Mouse (Mus musculus): ENCODE measurements at regions not wholly inside any gene's neighbourhood (a gene's known extent, or its start where the extent isn't known, plus 50 kb on each side); places are given as distances from the start of the nearest gene placed in this dataset.
A peak's percentile ranks its signal among the peaks of the same experiment; 100 is the strongest.

DNA sequence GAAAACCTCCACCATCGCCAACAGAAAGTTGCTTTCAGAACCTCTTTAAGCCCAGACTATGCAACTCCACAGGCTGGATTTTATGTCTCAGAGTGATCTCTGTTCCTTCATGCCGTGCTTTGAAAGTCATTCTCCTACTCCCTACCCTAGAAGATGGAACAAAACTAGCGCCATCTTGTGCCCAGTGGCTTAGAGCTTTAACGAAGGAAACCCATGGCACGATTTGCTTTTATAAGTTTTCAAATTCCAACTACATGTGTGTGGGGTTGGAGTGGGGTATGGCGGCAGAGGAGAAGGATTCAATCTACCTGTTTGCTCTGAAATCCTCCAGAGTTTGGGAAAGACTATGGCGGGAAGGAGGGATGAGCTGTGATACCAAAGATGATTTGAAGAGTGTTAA lies 118.7 kb upstream of the Tmem45b start:
- DNase-seq (ENCODE audit: low read depth): no peak

DNA sequence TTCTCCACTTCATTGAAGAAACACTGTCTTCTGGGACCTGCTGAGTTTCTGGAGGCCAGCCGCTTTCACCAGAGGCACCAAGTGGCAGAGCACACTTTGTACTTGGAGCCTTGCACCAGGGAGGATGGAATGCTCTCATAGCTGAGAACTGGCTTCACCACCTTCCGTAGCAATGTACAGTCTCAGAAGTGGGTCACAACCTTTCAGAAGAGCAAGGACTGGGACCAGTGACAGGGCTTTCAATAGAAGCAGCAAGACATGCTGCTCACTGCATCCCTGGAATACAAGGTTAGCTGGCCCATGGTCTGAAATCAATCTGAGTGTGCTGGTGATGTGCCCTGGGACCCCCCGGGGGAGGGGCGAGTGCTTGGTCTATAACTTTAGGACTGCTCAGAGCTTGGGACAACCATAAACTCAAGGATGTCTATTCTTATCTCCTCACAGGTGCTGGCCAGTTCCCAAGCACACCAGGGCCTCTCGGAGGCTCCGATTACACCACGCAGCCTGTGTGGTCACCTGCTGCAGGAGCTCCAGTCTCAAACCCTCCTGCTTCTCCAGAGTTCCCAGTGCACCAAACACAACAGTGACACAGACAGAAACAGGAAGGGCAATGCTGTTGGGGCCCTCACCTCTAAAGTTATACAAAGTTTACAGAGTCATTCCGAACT lies 114.4 kb upstream of the Tmem45b start:
- DNase-seq (ENCODE audit: low read depth): no peak

DNA sequence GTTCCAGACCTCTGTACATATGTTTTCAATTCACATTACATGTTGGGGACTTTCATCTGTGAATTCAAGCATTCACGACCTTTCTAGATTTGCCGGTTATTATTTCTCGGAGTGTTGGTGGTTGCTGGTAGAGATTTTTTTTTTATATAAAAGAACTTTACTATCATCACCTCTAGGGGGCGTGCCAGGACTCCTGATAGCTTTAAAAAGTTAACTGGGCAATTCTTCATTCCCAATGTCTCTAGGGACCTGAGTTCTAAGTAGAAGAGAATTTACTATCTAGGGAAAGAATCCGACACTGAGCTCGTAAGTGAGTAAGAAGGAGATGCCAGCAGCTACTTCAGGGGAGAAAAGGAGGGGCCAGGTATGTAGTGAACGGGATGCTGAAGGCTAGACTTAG lies 112.8 kb upstream of the Tmem45b start:
- peak; percentile 14 for DNase-seq (ENCODE audit: low read depth)

DNA sequence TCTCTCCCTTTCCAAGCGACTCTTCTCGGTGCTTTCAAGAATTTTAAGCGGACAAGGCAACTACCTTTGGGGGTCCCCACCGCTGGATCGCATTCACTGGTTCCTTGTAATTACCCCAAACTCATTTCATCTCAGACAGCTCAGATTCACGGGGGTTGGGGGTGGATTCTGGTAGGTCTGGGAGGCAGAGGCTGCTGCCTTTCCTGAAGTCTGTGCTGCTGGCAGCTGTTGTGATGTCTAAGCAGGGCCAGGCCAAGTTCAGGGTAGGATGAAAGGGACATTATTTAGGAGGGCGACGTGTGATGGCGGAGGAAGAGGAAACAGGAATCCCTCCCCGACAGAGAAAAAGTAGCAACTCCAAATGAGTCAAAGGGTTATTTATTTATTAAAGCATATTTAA lies 102.8 kb upstream of the Tmem45b start:
- no peak for DNase-seq (ENCODE audit: low read depth)

DNA sequence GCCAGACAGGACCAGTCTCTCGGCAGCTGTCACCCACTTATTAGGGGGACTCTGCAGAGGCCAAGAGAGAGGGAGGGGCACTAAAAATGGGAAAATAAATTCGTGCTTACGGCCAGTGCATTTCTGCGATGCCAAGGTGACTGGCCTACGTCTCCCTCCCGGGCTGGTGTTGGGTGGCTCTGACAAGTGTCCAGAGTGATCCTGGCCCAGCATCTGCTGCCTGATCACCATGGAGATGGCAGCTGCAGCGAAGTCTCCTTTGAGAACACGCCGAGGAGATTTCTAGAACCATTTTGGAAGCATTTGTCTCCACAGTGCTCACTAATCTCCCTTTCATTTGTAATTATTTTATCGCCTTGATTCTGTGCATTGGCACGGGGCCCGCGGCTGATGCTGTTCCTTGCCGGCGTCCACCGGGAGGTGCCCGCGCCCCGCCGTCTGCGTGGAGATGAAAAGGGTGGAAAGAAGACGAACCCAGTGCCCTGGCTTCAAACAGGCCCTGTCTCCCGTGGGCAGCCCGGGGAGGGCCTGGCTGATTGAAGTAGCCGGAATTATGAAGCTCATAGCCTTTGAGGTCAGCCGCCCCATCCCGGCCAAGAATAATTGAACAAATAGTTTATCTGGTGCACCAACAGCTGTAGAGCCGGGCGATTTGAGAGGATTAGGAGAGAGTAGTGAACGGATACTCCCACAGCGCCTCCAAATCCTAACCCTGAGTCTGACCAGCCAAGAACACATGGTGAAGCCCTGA lies 102.2 kb upstream of the Tmem45b start:
- no peak for DNase-seq (ENCODE audit: low read depth)

DNA sequence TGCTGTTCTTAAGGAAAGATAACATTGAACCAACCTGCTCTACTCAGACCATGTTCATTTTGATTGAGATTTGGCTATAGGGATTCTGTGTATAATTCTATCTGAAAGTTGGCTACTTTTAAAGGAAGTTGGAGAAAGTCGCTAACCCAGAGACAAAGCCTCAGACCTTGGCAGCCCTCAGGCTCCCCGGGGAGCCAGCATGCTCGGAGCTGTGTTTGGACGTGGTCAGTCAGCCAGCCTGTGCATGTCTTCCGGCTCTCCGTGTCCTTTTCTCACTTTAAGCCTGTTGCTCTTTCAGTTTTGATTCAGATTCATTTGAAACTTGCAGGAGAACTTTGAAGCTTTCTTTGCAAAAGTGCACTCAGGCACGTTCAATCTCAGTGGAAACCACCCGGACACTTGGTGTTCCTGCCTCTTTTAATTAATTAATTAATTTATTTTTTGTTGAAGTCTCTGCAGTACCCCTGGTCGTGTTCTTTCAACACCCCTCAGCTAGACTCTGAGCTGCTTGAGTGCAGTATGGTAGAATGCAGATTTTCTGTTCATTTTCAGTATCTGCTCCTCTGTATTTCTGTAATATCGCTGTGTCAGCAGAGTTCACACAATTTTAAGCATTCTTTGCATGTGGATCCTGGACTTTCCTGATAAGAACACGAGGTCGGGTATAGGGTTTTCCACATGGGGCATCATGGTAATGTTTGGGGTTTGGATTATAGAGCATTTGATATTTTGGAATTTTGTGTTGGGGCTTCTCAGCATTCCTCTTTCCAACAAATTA lies 100.9 kb upstream of the Tmem45b start:
- DNase-seq (ENCODE audit: low read depth): no peak

DNA sequence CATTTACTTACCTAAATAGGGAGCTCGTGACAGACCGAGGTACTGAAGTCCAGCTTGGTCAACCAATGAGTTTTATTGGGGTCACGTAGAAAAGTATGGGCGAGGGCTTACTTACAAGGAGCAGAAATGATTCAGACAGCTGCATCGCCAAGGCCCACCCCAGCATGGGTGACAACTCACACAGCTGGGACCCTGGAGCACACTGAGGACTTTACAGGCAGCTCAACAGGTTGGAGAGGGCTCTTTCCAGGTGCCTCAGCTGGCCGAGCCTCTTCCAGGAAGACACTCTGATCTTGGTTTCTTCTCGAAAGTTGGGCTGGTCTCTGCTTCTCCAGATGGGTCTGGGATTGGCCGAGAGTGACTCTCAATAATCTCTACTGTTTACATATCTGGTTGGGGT lies 99.3 kb upstream of the Tmem45b start:
- no peak for DNase-seq (ENCODE audit: low read depth)

DNA sequence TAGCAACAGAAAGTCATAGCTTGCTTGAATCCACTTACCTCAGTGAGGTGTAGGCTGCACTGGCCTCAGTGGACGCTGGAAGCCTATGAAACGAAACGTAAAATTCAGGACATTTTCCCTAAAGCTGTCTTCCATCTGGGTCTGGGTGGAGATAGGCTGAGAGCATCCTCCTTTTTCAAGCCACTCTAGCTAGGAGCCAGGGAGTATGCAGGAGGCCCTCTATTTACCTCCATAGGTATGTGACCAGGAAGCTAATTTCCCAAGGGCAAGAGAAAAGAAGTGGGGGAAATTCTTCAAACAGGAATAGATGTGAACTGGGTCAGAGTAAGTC lies 95.9 kb upstream of the Tmem45b start:
- DNase-seq (ENCODE audit: low read depth): no peak

DNA sequence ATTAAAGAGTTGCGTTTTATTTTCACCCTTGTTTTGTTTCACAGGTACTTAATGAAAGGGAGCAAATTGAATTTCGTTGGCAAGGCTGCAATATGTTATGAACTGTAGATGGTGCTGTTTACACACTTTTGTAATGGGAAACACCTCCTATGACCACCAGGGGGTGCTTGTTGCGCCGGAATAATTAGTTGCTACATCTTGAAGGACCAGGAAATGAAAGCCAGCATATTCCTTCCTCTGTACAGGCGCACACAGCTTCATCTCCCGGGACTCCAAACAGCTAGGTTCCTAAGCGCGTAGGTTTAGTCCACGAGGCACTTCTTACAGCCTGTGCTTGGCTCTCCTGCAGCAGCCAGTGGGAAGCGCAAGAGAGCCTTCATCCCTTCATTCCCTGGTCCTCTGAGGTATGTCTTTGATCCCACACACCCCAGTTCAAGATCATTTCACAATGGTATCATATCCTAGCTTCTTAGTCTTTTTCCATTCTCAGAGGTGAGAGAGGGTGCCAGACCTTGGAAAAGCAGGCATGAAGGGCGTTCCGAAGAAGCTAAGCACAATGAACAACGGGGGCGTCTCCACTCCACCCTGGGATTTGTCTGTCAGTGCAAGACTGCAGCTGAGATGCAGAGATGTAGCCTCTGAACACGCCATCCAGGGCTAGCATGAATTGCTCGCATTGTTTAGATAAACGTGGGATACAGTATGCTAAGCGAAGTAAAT lies 95.4 kb upstream of the Tmem45b start:
- DNase-seq (ENCODE audit: low read depth): peak; percentile 76

DNA sequence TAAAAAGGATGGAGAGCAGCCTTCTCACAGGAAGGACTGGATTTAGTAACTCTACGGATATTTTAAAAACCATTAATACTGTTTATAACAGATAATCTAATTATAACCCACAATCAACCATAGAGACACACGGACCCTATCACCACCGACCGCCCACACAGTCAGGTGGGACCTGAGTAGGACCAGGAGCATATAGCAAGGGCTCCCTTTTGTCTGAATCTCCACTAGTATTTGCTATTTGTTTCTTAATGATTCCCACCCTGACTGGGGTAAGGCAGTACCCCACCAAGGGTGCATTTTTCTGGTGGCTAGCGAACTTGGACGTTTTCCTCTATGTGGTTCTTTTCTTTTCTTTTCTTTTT lies 79.4 kb upstream of the Tmem45b start:
- no peak for DNase-seq (ENCODE audit: low read depth)

DNA sequence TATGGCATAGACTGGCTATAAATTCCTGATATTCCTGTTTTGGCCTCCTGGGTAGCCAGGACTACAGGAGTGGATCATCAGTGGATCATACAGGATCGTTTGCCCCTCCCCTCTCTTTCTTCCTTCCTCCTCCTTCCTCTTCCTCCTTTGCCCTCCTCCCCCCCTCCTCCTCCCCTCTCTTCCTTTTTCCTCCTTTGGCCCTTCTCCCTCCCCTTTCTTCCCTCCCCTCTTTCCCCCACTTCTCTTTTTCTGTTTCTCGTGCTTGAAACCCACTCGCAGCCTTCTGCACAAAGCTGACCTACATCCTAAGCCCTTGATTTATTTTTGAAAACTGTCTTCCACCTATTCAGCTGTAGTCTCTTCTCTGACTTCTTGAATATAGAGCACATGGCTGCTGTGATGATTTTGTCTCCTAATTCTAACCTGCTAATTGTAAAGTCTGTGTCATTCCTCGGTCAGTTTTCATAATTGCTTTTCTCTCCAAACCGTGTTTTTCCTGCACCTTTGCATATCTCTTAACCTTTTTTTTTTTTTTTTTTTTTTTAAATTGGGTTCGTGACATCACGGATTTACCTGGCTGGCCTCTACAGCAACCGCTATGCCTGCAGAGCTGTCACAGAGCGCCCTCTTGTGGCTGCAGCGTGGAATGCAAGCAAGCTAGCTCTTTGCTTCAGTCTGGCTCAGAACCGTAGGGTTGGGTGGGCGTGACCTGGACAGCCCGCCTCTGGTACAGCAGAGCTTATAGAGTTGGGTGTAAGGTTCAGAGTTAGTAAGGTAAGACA lies 78.8 kb upstream of the Tmem45b start:
- peak; percentile 54 for DNase-seq (ENCODE audit: low read depth)

DNA sequence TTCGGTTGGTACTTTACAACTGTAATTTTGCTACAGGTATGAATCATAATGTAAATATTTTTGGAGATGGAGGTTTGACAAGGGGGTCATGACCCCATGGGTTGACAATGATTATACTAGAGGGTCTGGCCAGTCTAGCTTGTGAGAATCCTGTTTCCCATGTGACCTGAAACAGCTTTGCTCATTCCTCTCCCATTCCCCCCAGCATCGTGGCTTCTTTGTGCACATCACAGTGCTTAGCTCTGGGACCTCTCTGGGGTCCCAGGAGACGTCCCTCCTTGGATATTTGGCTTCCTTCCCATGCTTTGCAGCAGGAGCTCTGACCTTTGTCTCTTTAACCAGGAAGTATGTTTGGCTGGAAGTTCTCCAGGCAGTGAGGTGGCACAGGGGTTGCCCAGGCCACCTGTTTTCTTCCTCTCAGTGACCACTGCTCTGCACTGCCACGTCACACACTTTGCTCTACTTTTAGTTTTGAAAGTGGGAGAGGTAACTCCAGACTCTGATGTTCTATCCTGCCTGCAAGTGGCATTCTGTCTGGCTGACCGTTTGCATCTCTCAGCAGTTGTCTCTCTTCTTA lies 77.4 kb upstream of the Tmem45b start:
- no peak for DNase-seq (ENCODE audit: low read depth)

DNA sequence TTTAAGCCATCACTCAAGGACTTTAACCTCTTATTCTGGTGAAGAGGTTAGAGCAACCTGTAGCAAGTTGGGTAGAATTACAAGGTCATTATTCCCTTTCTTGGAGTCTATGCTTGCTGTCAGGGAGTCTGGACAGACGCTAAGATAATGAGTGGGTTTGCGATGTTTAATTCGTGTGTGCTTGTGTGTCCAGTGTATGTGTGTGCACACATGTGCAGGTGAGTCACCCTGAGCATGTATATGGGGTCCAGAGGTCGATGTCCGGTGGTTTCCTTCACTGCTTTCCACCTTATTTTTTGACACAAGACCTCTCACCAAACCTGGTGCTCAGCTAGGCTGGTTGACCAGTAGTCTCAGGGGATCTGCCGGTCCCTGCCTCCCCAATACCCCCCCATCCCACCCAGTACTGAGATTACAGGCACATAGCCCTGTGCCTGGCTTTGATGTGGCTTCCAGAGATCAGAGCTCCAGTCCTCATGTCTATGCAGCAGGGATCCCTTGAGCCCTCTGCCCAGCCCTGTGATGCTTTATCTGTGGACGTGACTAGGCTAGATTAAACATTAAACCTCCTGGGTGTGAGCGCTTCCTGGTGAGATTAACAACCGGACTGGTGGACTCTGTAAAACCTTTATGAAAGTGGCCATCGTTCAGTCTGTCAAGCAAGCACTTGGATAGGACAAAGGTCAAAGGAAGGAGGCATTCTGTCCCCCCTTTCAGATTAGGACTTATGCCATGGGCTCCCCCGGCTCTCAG lies 74.4 kb upstream of the Tmem45b start:
- DNase-seq (ENCODE audit: low read depth): no peak

DNA sequence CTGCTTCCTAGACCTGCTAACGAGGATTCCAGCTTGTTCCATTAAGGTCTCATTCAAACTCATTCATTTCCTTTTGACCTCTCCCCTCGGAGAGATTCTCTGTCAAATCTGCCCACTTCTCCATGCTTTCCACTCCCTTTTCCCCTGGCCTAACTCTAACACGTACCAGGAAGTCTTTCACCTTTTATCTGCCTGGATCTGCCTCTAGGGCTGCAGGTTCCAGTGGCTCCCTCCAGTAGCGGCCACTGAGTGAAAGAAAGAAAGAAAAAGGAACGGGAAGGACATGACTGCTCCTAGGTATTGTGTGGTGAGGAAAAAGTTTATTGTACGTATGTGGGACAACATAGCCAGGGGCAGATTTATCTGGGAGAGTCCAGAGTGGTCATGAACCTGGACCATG lies 64.8 kb upstream of the Tmem45b start:
- no peak for DNase-seq (ENCODE audit: low read depth)

DNA sequence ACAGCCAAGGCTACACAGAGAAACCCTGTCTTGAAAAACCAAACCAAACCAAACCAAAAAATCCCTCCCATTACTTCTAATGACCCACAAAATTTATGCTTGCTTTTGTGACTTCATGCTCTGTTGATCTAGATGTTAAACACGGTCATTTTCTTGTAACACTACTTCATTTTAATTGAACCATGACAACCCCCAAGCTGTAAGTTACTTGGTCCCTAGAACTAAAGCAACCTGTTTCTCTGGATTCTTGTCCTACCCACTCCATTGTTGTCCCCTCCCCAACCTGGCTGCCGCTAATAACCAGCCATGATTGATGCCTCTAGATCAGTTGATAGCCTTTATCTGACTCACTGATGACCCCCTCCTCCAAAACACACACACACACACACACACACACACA lies 63.0 kb upstream of the Tmem45b start:
- no peak for DNase-seq (ENCODE audit: low read depth)
